Mouse (Mus musculus): ENCODE results near the gene Mettl1.

DNA sequence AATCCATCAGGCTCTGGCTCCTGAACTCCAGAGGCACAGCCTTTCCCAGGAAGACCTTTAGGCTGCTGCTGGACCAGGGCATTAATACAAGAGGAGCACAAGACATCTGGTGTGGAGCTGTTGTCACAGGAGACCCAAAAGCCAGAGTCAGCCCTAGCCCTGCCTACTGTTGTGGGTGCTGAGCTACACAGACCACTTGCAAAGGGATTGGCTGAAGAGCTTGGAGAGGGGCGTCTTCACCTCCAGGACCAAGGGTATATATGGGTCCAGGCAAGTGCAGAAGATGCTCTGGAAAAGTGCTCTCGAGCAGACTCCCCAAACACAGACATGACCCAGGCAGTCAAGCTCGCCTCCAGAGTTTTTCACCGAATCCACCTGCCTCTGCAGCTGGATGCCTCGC lies 6.7 kb downstream of the Mettl1 start, which contains the start of gene Cyp27b1:
- no peak for TF ChIP-seq CTCF (IDR thresholded peaks at IDR 0.05; ENCODE audit: insufficient read depth, low read depth, low read length)
- TF ChIP-seq POLR2A (IDR thresholded peaks at IDR 0.05; ENCODE audit: insufficient read depth, low read depth, low read length) = no peak

All from olfactory bulb, adult 2 months (tissue).